Comparison of ENCODE assay signal across 26 mouse cellular contexts in genomic region chr13:41377011-41377431, GRCm38 (mm10).
DNase-seq lines count a peak whose midpoint lies in the region; ATAC-seq and TF ChIP-seq lines count a peak whose summit lies in the region.
"Had no signal": no experiment of that assay in that cellular context is flagged by ENCODE, and none has a peak within 500 bp of the region (broad histone marks: within the 10 kb centered on the region; RNA-seq: fewer than 3 reads in every experiment).

No protein-coding gene starts in this region.

- H3K4me3 ChIP-seq in kidney, embryonic 15.5 days (replicated peaks) = no peak overlapping the region
- no peak overlapping the region for H3K4me3 ChIP-seq in kidney, adult 2 months (ENCODE audit: insufficient read depth, low read depth, low read length)
- H3K4me3 ChIP-seq: embryonic facial prominence, embryonic 12.5 days; forebrain, embryonic 15.5 days; hindbrain, embryonic 13.5 days; layer of hippocampus, adult 2 months; left cerebral cortex, adult 2 months; limb, embryonic 12.5 days; liver, embryonic 15.5 days; midbrain, embryonic 12.5 days had no signal

- peaks cover 8% of the 10 kb centered on the region for H3K4me1 ChIP-seq in kidney, embryonic 15.5 days
- H3K4me1 ChIP-seq in kidney, adult 2 months (ENCODE audit: control insufficient read depth, insufficient read depth, low read length) = 0 out of 2 replicates have a peak, but pooled peaks cover 4% of the 10 kb centered on the region
- H3K4me1 ChIP-seq: forebrain, embryonic 15.5 days had no signal

- no peak for DNase-seq in kidney, adult 2 months
- DNase-seq in embryo, embryonic 10 days (ENCODE audit: low spot score) = peak; percentile 87
- peak; percentile 69 for DNase-seq in embryo, embryonic 11 days
- DNase-seq in retina, embryonic 14.5 days (ENCODE audit: low spot score) = peak; percentile 51
- DNase-seq in MN1 (ENCODE audit: low spot score) = no peak
- DNase-seq in lung, postnatal 36 days = no peak
- DNase-seq: adrenal gland, postnatal 25 days; cerebellum, adult 11-12 months; cerebellum, adult 9-11 months; gastrocnemius, postnatal 10 days; heart, postnatal 14 days; kidney, postnatal 36 days; lung, embryonic 14.5 days; lung, postnatal 14 days; thymus, postnatal 4 days had no signal

- no peak overlapping the region for H3K9ac ChIP-seq in kidney, embryonic 15.5 days
- H3K9ac ChIP-seq: embryonic facial prominence, embryonic 12.5 days; forebrain, embryonic 15.5 days; hindbrain, embryonic 13.5 days; limb, embryonic 12.5 days; liver, embryonic 15.5 days; lung, embryonic 14.5 days; midbrain, embryonic 12.5 days had no signal

- H3K27ac ChIP-seq in kidney, embryonic 15.5 days = no peak overlapping the region
- H3K27ac ChIP-seq in kidney, adult 2 months (ENCODE audit: insufficient read depth, low read depth, low read length) = no peak overlapping the region
- H3K27ac ChIP-seq: embryonic facial prominence, embryonic 12.5 days; forebrain, embryonic 15.5 days; hindbrain, embryonic 13.5 days; layer of hippocampus, adult 2 months; left cerebral cortex, adult 2 months; limb, embryonic 12.5 days; liver, embryonic 15.5 days; midbrain, embryonic 12.5 days had no signal

- no peak overlapping the region for H3K4me2 ChIP-seq in kidney, embryonic 15.5 days
- H3K4me2 ChIP-seq: embryonic facial prominence, embryonic 12.5 days; forebrain, embryonic 15.5 days; hindbrain, embryonic 13.5 days; limb, embryonic 12.5 days; liver, embryonic 15.5 days; lung, embryonic 14.5 days; midbrain, embryonic 12.5 days had no signal

- TF ChIP-seq CTCF in kidney, adult 2 months (conservative IDR thresholded peaks at IDR 0.05; ENCODE audit: insufficient read depth, insufficient read length, low read depth, low read length) = no peak

- 0 out of 2 replicates have a peak, but pooled peaks have one; percentile 9 for ATAC-seq in kidney, embryonic 15.5 days (replicated peaks; ENCODE audit: low FRiP score)
- ATAC-seq: CD4-positive, CD25-positive, alpha-beta regulatory T cell, adult 4 months; forebrain, embryonic 15.5 days; intestine, postnatal 0 days had no signal

- H3K27me3 ChIP-seq in kidney, embryonic 15.5 days = no peaks in the 10 kb centered on the region; the same call in 1 of the 2 replicates
- H3K27me3 ChIP-seq in kidney, adult 2 months (replicated peaks; ENCODE audit: control insufficient read depth, insufficient read depth, low read length) = no peaks in the 10 kb centered on the region
- H3K27me3 ChIP-seq: embryonic facial prominence, embryonic 12.5 days; forebrain, embryonic 15.5 days; liver, embryonic 15.5 days; midbrain, embryonic 12.5 days had no signal

- TF ChIP-seq POLR2A in kidney, adult 2 months (IDR thresholded peaks at IDR 0.05; ENCODE audit: low read depth, low read length) = no peak

- WGBS in kidney, embryonic 15.5 days = 19% methylated on average over 2 of the region's 2 CpGs
- WGBS in kidney, adult 2 months = 70% methylated on average over 2 of the region's 2 CpGs

- H3K36me3 ChIP-seq in kidney, embryonic 15.5 days = no peaks in the 10 kb centered on the region
- no peaks in the 10 kb centered on the region for H3K36me3 ChIP-seq in kidney, adult 2 months (ENCODE audit: control insufficient read depth, insufficient read depth, low read length)
- H3K36me3 ChIP-seq: embryonic facial prominence, embryonic 12.5 days; forebrain, embryonic 15.5 days; hindbrain, embryonic 13.5 days; limb, embryonic 12.5 days; liver, embryonic 15.5 days; midbrain, embryonic 12.5 days had no signal

- H3K9me3 ChIP-seq in kidney, embryonic 15.5 days (replicated peaks) = no peaks in the 10 kb centered on the region
- H3K9me3 ChIP-seq: embryonic facial prominence, embryonic 12.5 days; forebrain, embryonic 15.5 days; hindbrain, embryonic 13.5 days; limb, embryonic 12.5 days; liver, embryonic 15.5 days; midbrain, embryonic 12.5 days had no signal

Comparison
In these comparisons a context has a peak if more than half of its experiments do, and no peak if none do; other contexts are left out.
1. DNase-seq: peak in embryo, embryonic 10 days (single experiment), embryo, embryonic 11 days (single experiment) and retina, embryonic 14.5 days (single experiment); none in kidney, adult 2 months (single experiment), MN1 (single experiment) and lung, postnatal 36 days (single experiment).